Mouse (Mus musculus) hindbrain, embryonic 11.5 days (tissue): ENCODE data around the gene Hmox2. TPM values are rescaled to one million over a fixed set of nuclear protein-coding genes. Genes with fewer than 3 reads are reported as not detected.
A peak's percentile ranks its signal among the peaks of the same experiment; 100 is the strongest.
"Not testable (repeated sequence)": the region's sequence is repeated elsewhere in the genome, so short reads cannot be mapped to it uniquely, and the experiment has no call there.

ENCODE experiments used
- ATAC-seq: fragments of 200-750 bp; cut with Nextera tagmentation; 2 replicates; pipeline ENCODE4 v1.8.0; 2017; ENCODE audit warnings: mild to moderate bottlenecking, moderate TSS enrichment, moderate library complexity; ENCODE audit not compliant: low FRiP score
- DNase-seq: peaks from one replicate; pipeline ENCODE4 v3.0.0-alpha.2; 2015; ENCODE audit warnings: low spot score
- H3K27ac ChIP-seq: fragments of 300-500 bp; sonication (generic); 2 replicates; pipeline ENCODE4 v1.5.1; 2014; ENCODE audit warnings: mild to moderate bottlenecking, low read depth, low read length
- H3K27me3 ChIP-seq: fragments of 300-500 bp; sonication (generic); 2 replicates; pipeline ENCODE4 v1.6.1; 2014; ENCODE audit warnings: mild to moderate bottlenecking, low read length, moderate library complexity, mixed read lengths; ENCODE audit not compliant: control insufficient read depth, insufficient read depth
- H3K36me3 ChIP-seq: fragments of 300-500 bp; sonication (generic); 2 replicates; pipeline ENCODE4 v1.6.1; 2014; ENCODE audit warnings: mild to moderate bottlenecking, low read length, moderate library complexity, mixed read lengths; ENCODE audit not compliant: control insufficient read depth, insufficient read depth
- H3K4me1 ChIP-seq: fragments of 300-500 bp; sonication (generic); replicated peaks from 2 replicates; pipeline ENCODE4 v1.6.1; 2014; ENCODE audit warnings: low read length, mixed read lengths; ENCODE audit not compliant: control insufficient read depth, insufficient read depth
- H3K4me2 ChIP-seq: fragments of 300-500 bp; sonication (generic); replicated peaks from 2 replicates; pipeline ENCODE4 v1.6.1; 2014; ENCODE audit warnings: mild to moderate bottlenecking, low read depth, low read length
- H3K4me3 ChIP-seq: fragments of 300-500 bp; sonication (generic); 2 replicates; pipeline ENCODE4 v1.5.1; 2014; ENCODE audit warnings: low read depth, low read length
- H3K9ac ChIP-seq: fragments of 300-500 bp; sonication (generic); 2 replicates; pipeline ENCODE4 v1.6.1; 2014; ENCODE audit warnings: low read depth, low read length
- H3K9me3 ChIP-seq: fragments of 300-500 bp; sonication (generic); 2 replicates; pipeline ENCODE4 v1.6.1; 2016; ENCODE audit warnings: low read length; ENCODE audit not compliant: control insufficient read depth
- WGBS: fragments of 180-500 bp; shearing (Covaris S2); extraction: QIAGEN DNeasy Blood & Tissue Kit; methylation state at CpG from one replicate; pipeline ENCODE4 v1.1.7; 2014; 5-methylcytosine and 5-hydroxymethylcytosine counted together
- polyA plus RNA-seq: library from polyadenylated mRNA; unstranded; fragments of >200 nt; fragmentation: Nextera tagmentation; extraction: Ambion mirVana; gene quantifications from 2 replicates; pipeline ENCODE4 v1.2.1, GENCODE M21; 2014

The Hmox2 gene
- polyA plus RNA-seq, 1 experiment from 2014 or later, result 96.4 TPM

DNA sequence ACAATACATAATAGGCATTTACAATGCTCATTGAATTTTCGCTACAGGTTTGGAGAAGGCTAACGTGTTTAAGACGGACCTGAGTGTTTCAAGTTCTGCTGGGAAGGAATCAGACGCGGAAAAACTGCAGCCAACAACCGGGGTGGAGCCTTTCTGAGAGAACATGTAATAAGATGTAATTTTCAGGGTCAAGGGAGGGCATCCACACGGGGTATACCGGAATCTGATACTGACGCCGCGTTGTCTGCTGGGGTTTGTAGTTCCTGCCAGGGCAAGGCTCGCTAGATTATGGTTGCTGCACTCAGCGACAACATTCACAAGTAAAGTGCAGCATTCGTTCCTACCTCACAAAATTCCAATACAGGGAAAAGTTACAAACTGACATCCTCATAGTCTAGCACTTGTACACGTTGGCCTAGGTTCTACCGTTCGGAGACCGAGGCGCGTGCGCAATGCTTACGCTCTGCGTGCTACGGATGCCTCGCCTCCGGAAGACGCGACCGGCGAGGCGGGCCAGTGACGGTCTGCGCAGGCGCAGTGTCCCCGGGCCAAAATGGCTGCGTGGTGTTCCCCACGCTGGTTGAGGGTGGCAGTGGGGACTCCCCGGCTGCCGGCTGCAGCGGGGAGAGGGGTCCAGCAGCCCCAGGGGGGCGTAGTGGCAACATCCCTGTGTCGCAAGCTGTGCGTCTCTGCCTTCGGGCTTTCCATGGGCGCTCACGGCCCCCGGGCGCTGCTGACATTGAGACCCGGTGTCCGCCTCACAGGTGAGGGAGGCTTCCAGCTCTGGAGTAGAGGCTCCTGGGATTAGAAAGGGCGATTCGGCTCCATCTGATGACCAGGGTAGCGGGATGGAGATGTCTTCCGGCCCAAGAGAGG is 42.3 kb upstream of the Hmox2 start:
- ATAC-seq, result peak; percentile 82
- under 1% methylated on average over 54 of the region's 54 CpGs for WGBS
- H3K27ac ChIP-seq, result peak overlapping the region; percentile 2; the same call in 1 of the 2 replicates

GRCm38 (mm10) chr16:4684457-4684791 is 41.7 kb upstream of the Hmox2 start:
- Histone ChIP-seq H3K9me3 (no peaks in the 10 kb centered on the region), H3K9ac (peak overlapping the region; percentile 87), H3K4me3 (peak overlapping the region; percentile 88), H3K4me1 (peaks cover 4% of the 10 kb centered on the region; the same call in 1 of the 2 replicates), H3K36me3 (no peaks in the 10 kb centered on the region), H3K27me3 (no peaks in the 10 kb centered on the region), H3K27ac (no peak overlapping the region), H3K4me2 (peak overlapping the region; percentile 83)
- WGBS, result 5% methylated on average over 9 of the region's 9 CpGs
- DNase-seq (no peak), ATAC-seq (no peak; the same call in none of the 2 replicates)

More for the DNA sequence above, 42.3 kb upstream of the Hmox2 start:
- Histone ChIP-seq H3K36me3 (no peaks in the 10 kb centered on the region), H3K9me3 (no peaks in the 10 kb centered on the region), H3K27me3 (no peaks in the 10 kb centered on the region), H3K4me1 (peaks cover 4% of the 10 kb centered on the region; the same call in 1 of the 2 replicates), H3K4me3 (peak overlapping the region; percentile 88), H3K4me2 (peak overlapping the region; percentile 83), H3K9ac (peak overlapping the region; percentile 87)
- peak; percentile 98 for DNase-seq

GRCm38 (mm10) chr16:4689371-4689770 is 36.8 kb upstream of the Hmox2 start:
- H3K4me2 ChIP-seq, H3K27ac ChIP-seq, H3K36me3 ChIP-seq, H3K9me3 ChIP-seq, ATAC-seq, H3K9ac ChIP-seq, H3K27me3 ChIP-seq, H3K4me1 ChIP-seq, DNase-seq, H3K4me3 ChIP-seq: not testable (repeated sequence)
- 99% methylated on average over 4 of the region's 4 CpGs for WGBS

GRCm38 (mm10) chr16:4701211-4701610 is 24.9 kb upstream of the Hmox2 start:
- ATAC-seq (no peak), DNase-seq (no peak)
- H3K27ac ChIP-seq, result no peak overlapping the region
- H3K27me3 ChIP-seq, result no peaks in the 10 kb centered on the region
- no peak overlapping the region for H3K4me3 ChIP-seq
- H3K9ac ChIP-seq, result no peak overlapping the region
- H3K9me3 ChIP-seq, result no peaks in the 10 kb centered on the region
- H3K36me3 ChIP-seq, result peaks cover 15% of the 10 kb centered on the region; the same call in 1 of the 2 replicates
- no peaks in the 10 kb centered on the region for H3K4me1 ChIP-seq
- no peak overlapping the region for H3K4me2 ChIP-seq
- 89% methylated on average over 3 of the region's 3 CpGs for WGBS

DNA sequence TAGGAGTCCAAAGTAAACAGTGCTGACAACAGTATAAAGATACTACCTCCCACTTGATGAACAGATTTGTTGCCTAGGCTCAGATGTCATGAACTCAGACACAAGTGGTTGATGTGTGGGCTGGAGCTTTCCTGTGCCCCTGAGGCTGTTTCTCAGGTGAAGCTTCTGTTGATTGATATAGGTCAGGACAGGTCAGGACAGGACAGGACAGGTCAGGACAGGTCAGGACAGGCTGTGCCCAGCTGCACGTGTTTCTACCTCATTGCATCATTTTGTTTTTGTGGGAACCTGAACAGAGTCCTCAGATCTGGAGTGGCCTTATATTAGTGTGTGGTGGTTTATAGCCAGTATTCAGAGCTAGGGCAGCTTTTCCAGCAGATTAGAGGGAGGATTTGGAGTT is 23.5 kb upstream of the Hmox2 start:
- Histone ChIP-seq H3K4me3 (no peak overlapping the region), H3K9me3 (no peaks in the 10 kb centered on the region), H3K36me3 (peaks cover 12% of the 10 kb centered on the region; the same call in 1 of the 2 replicates), H3K27me3 (no peaks in the 10 kb centered on the region), H3K27ac (no peak overlapping the region), H3K4me2 (no peak overlapping the region), H3K4me1 (no peaks in the 10 kb centered on the region), H3K9ac (no peak overlapping the region)
- DNase-seq, result no peak
- no peak for ATAC-seq
- WGBS, result 80% methylated on average over 1 of the region's 1 CpGs

DNA sequence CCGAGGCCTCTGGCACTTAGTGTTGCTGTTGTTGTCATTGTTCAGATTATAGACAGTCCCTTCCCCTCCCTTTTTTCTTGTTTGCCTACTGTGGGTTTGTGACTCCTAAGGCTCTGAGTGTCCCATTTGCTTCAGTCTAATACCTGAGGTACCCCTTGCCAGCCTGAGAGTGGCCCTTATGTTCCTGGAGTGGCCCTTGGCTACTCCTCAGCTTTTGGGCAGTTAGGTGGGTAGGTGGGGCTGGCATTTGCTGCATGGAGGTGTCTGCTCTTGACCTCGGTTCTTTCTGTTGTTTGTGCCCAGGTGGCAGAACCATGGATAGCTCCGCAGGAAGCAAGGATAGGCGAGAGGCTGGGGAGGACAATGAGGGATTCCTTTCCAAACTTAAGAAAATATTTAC is 20.6 kb upstream of the Hmox2 start:
- no peak for DNase-seq
- Histone ChIP-seq H3K27me3 (no peaks in the 10 kb centered on the region), H3K9me3 (no peaks in the 10 kb centered on the region), H3K36me3 (peaks cover 10% of the 10 kb centered on the region; the same call in 1 of the 2 replicates), H3K4me3 (no peak overlapping the region), H3K9ac (no peak overlapping the region), H3K4me1 (no peaks in the 10 kb centered on the region), H3K4me2 (no peak overlapping the region), H3K27ac (no peak overlapping the region)
- 79% methylated on average over 4 of the region's 4 CpGs for WGBS
- no peak for ATAC-seq

- peaks cover 5% of the 10 kb centered on the region; the same call in 1 of the 2 replicates for H3K36me3 ChIP-seq
- no peak overlapping the region for H3K4me3 ChIP-seq
- H3K9ac ChIP-seq, result no peak overlapping the region
- H3K27me3 ChIP-seq, result no peaks in the 10 kb centered on the region
- DNase-seq (no peak), ATAC-seq (no peak)
- H3K4me1 ChIP-seq, result no peaks in the 10 kb centered on the region
- 94% methylated on average over 4 of the region's 4 CpGs for WGBS
- no peaks in the 10 kb centered on the region for H3K9me3 ChIP-seq
- no peak overlapping the region for H3K27ac ChIP-seq
- H3K4me2 ChIP-seq, result no peak overlapping the region
Measured at GRCm38 (mm10) chr16:4711173-4711572, 15.0 kb upstream of the Hmox2 start.

GRCm38 (mm10) chr16:4713861-4714710 is 12.1 kb upstream of the Hmox2 start:
- WGBS, result 93% methylated on average over 17 of the region's 17 CpGs
- H3K27me3 ChIP-seq, result no peaks in the 10 kb centered on the region
- H3K9me3 ChIP-seq, result no peaks in the 10 kb centered on the region
- peaks cover 3% of the 10 kb centered on the region; the same call in 1 of the 2 replicates for H3K36me3 ChIP-seq
- H3K4me3 ChIP-seq, result no peak overlapping the region
- H3K4me1 ChIP-seq, result no peaks in the 10 kb centered on the region
- DNase-seq (no peak), ATAC-seq (no peak)
- H3K27ac ChIP-seq, result no peak overlapping the region
- H3K4me2 ChIP-seq, result no peak overlapping the region
- H3K9ac ChIP-seq, result no peak overlapping the region
